Mouse (Mus musculus) T-helper 2 cell (primary cell): ENCODE measurements around the gene Eml3.

Source experiments
- in situ Hi-C: fragments of 300-600 bp; cut with MboI, MseI; formaldehyde crosslinking; loops from one replicate; pipeline ENCODE4 v1.15.1; 2025; ENCODE audit warnings: high pct_unique_total_duplicates

Gene Eml3

GRCm38 (mm10) chr19:8984255-8984868 is 55.0 kb downstream of the Eml3 start:
- in situ Hi-C loops = loop anchor here (10.0 kb wide), 1 partner anchor 100 kb away; the partner anchor contains the start of gene Scgb1a1

GRCm38 (mm10) chr19:8985891-8986290 is 56.5 kb downstream of the Eml3 start:
- in situ Hi-C loops = loop anchor here (10.0 kb wide), 1 partner anchor 99 kb away; the partner anchor contains the start of gene Scgb1a1

- in situ Hi-C loops = loop anchor here (10.0 kb wide), 1 partner anchor 97 kb away; the partner anchor contains the start of gene Scgb1a1
These were observed 58.5 kb downstream of the Eml3 start for GRCm38 (mm10) chr19:8987816-8988215.

GRCm38 (mm10) chr19:8988346-8989065 is 59.2 kb downstream of the Eml3 start:
- in situ Hi-C loops = loop anchor here (10.0 kb wide), 1 partner anchor 96 kb away; the partner anchor contains the start of gene Scgb1a1

GRCm38 (mm10) chr19:8989066-8989566 is 59.8 kb downstream of the Eml3 start, which contains the start of gene Ahnak:
TSS of gene Ahnak (plus strand) at chr19:8989284.
- in situ Hi-C loops = loop anchor here (10.0 kb wide), 1 partner anchor 96 kb away; the partner anchor contains the start of gene Scgb1a1

- in situ Hi-C loops = loop anchor here (5.0 to 10.0 kb wide), 2 partner anchors 63 to 95 kb away; partner anchors contain the start of gene Scgb1a1
These were observed 60.4 kb downstream of the Eml3 start for GRCm38 (mm10) chr19:8989567-8990431.

GRCm38 (mm10) chr19:8990432-8991102 is 61.2 kb downstream of the Eml3 start:
- in situ Hi-C loops = loop anchor here (5.0 kb wide), 1 partner anchor 62 kb away; no protein-coding TSS in a partner anchor
